Mouse (Mus musculus) liver, postnatal 0 days (tissue): ENCODE data around the gene Nav2.

Experiments used
- CTCF ChIP-seq: sonication (generic); IDR thresholded peaks from 2 replicates; pipeline ENCODE4 v1.5.1; 2016; ENCODE audit warnings: antibody characterized with exemption, low read depth
- EP300 ChIP-seq: IDR thresholded peaks from 2 replicates; pipeline ENCODE4 v1.6.1; 2016; ENCODE audit warnings: antibody characterized with exemption, low read depth, mild to moderate bottlenecking

DNA sequence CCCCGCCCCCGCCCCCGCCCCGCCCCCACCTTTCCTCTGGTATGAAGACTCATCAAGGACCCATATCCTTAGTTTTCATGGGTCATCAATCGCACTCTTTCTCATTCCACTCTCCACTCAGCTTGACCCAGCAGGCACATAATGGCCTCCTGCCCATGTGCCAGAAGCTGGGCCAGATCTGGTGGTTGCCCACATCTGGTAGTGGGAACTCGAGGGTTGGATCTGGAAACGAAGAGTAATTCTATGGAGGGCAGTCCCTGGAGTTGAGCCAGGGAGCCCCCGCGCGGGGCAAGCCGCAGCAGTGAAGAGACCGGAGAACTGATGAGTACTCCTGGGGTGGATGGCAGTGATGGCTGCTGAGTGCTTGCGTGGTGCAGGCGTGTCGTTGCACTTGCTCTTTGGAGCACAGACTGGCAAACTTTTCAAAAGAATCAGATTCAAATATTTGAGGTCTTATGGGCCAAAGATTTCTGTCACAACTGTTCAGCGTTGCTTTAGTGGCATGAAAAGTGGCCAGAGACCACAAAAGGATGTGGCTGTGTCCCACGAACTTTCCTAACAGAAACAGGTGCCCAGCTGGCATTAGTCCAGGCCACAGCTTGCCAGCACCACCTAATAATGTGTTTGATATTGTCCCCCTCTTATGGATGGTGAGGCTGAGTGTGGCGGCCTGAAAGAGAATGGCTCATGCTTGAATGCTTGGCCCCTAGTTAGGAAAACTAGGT lies 449.1 kb downstream of the Nav2 start:
- TF ChIP-seq CTCF, result no peak
- no peak for TF ChIP-seq EP300
